Mouse (Mus musculus) adrenal gland (tissue): ENCODE results near the gene Edn1.

Experiments
- intact Hi-C: fragments of 180-260 bp; cut with DNase I; formaldehyde crosslinking; loops from one replicate; pipeline ENCODE4 v1.15.1; 2025
- long read RNA-seq, 2 experiments: library from polyadenylated mRNA; unstranded; transcript quantifications; one replicate each; pipeline ENCODE4 v2.0.0; 2020; ENCODE audit warnings: borderline replicate concordance in 1 of 2; ENCODE audit not compliant: insufficient replicate concordance in 1 of 2

Gene Edn1
- long read RNA-seq, experiment 1, partial matches to known transcripts: 1 of 1 reads
- long read RNA-seq, experiment 1, other reads (novel, unspliced or antisense): 0 of 1 reads
- long read RNA-seq, experiment 2, partial matches to known transcripts: 0 of 1 reads
- long read RNA-seq, experiment 2, other reads (novel, unspliced or antisense): 0 of 1 reads

- intact Hi-C loops: loop anchor here (5.0 kb wide), 2 partner anchors 286 to 659 kb away; no protein-coding TSS in a partner anchor
Measured at GRCm38 (mm10) chr13:42301161-42301721, at the start of gene Edn1. Edn1 (plus strand) TSS chr13:42301476.

- intact Hi-C loops: no loop called here
Measured at GRCm38 (mm10) chr13:42253821-42254220, 47.5 kb upstream of the Edn1 start.

- intact Hi-C loops: no loop called here
Measured at GRCm38 (mm10) chr13:42255105-42255504, 46.2 kb upstream of the Edn1 start.

- intact Hi-C loops: no loop called here
Measured at GRCm38 (mm10) chr13:42258422-42258821, 42.9 kb upstream of the Edn1 start.

- intact Hi-C loops: no loop called here
Measured at GRCm38 (mm10) chr13:42260667-42261066, 40.6 kb upstream of the Edn1 start.

GRCm38 (mm10) chr13:42270051-42270450 is 31.2 kb upstream of the Edn1 start:
- intact Hi-C loops: no loop called here

- intact Hi-C loops: no loop called here
Measured at GRCm38 (mm10) chr13:42276774-42277454, 24.4 kb upstream of the Edn1 start.

GRCm38 (mm10) chr13:42277751-42278150 is 23.5 kb upstream of the Edn1 start:
- intact Hi-C loops: no loop called here

- intact Hi-C loops: no loop called here
Measured at GRCm38 (mm10) chr13:42285896-42286295, 15.4 kb upstream of the Edn1 start.

- intact Hi-C loops: no loop called here
Measured at GRCm38 (mm10) chr13:42286768-42287167, 14.5 kb upstream of the Edn1 start.

GRCm38 (mm10) chr13:42292593-42292992 is 8.7 kb upstream of the Edn1 start:
- intact Hi-C loops: no loop called here

- intact Hi-C loops: no loop called here
Measured at GRCm38 (mm10) chr13:42298302-42298701, 3.0 kb upstream of the Edn1 start.

- intact Hi-C loops: no loop called here
Measured at GRCm38 (mm10) chr13:42298766-42299165, 2.5 kb upstream of the Edn1 start.

- intact Hi-C loops: loop anchor here (5.0 kb wide), 2 partner anchors 287 to 658 kb away; no protein-coding TSS in a partner anchor
Measured at GRCm38 (mm10) chr13:42300567-42300966, 709 bp upstream of the Edn1 start.

GRCm38 (mm10) chr13:42301961-42302861 is 935 bp downstream of the Edn1 start:
- intact Hi-C loops: loop anchor here (5.0 kb wide), 2 partner anchors 285 to 660 kb away; no protein-coding TSS in a partner anchor

- intact Hi-C loops: loop anchor here (5.0 kb wide), 2 partner anchors 284 to 661 kb away; no protein-coding TSS in a partner anchor
Measured at GRCm38 (mm10) chr13:42303180-42303929, 2.1 kb downstream of the Edn1 start.

GRCm38 (mm10) chr13:42304139-42304538 is 2.9 kb downstream of the Edn1 start:
- intact Hi-C loops: loop anchor here (5.0 kb wide), 2 partner anchors 283 to 662 kb away; no protein-coding TSS in a partner anchor

- intact Hi-C loops: no loop called here
Measured at GRCm38 (mm10) chr13:42306870-42307800, 5.9 kb downstream of the Edn1 start.

- intact Hi-C loops: no loop called here
Measured at GRCm38 (mm10) chr13:42308368-42309103, 7.3 kb downstream of the Edn1 start.
